Mouse (Mus musculus) heart, postnatal 4 days (tissue): ENCODE measurements at regions not wholly inside any gene's neighbourhood (a gene's known extent, or its start where the extent isn't known, plus 50 kb on each side); places are given as distances from the start of the nearest gene placed in this dataset.

ENCODE experiments used
- DNase-seq: peaks from one replicate; pipeline ENCODE4 v3.0.0; 2021

GRCm38 (mm10) chr9:30299844-30300243 is 127.1 kb upstream of the Snx19 start:
- DNase-seq, result peak; percentile 58

DNA sequence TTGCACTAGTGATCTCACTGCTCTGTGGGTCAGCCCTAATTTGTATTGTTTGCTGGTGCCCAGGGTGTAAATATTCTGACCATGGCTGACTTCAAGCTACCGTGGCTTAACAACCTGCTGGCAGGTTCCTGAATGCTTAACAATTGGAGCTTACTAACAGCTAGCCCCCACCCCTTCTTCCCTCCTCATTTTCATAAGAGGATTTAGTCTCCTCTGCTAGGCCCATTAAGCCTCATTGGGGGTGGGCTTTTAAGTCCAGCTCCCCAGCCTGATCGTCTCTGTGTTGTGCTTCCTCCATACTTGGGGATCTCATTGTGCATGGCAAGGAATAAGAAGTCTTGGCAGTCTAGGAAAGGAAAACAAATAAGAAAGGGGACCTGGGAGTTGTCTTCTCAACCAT is 118.6 kb upstream of the Snx19 start:
- no peak for DNase-seq

DNA sequence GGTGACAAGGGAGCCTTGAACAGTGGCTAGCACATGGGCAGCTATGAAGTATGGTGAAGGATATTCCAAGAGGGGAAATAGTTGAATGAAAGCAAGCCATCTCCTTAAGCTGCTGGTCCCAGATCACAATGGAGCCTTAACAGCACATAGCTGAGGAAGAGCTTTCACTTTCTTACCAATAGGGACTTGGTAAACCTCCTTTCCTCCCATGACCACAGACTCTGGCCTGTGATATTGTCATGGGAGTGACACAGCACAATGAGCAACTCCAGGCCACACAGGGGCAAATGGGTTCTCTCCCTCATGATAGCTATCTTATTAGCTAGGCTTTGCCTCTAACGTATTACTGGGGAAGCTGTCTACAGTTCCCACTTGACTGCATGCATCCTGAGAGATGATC is 113.5 kb upstream of the Snx19 start:
- DNase-seq, result no peak

DNA sequence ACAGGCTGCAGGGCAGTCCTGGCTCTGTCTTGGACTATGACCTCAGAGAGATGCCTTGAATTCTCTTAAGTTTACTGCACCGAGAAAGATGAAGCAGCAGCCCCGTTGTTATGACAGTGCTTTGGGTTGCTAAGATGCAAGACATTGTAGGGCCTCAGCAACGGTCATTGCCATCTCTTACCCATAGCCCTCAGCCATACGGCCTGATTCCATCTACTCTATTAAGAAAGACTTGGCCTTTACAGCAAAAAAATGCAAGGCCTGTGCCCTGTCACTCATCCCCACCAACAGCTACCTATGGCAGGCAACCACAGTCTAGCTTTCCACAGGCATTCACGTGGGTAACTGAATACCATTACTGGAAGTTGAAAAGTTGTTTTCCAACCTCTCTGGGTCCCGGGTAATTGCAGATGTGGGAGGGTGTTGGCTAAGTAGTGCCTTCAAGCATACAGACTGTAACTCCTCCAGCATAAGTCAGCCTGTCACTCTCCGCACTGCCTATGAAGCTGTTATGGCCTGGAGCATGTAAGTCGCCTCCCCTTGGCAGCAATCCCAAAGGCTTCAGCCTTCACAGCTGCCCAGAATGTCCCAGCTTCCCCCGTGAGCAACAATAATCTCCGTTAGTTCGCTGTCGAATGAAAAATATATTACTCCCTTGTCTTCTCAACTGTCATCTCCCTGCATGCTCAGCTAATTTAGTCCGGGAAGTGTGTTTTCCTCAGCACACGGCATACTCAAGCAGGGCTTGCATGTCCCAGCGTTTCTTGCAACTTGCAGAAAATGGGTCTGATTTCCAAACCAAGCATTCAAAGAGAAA is 112.3 kb upstream of the Snx19 start:
- peak; percentile 70 for DNase-seq

DNA sequence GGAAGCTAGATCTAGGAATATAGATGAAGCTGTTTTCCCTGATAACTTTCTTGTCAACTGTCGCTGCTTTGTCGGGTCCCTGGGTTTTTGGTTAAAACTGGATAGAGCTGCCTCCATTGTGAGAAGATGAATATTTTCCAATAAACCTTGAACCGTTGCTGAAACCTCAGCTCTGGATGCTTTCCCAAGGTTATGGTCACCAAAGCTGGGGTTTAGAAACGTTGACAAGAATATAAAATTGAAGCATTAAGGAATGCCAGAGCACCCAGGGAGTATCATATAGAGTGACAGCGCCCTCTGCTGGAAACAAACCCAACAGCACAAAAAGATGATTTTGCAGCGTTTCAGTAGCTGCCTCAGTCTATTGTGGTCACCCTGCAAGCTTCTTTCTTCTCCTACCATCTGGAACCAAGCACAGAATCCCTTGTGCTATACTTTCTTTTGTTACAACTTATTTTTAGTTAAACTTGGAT is 111.7 kb upstream of the Snx19 start:
- DNase-seq, result peak; percentile 65

- DNase-seq, result no peak
These were observed 82.0 kb upstream of the Snx19 start for GRCm38 (mm10) chr9:30344866-30345265.

DNA sequence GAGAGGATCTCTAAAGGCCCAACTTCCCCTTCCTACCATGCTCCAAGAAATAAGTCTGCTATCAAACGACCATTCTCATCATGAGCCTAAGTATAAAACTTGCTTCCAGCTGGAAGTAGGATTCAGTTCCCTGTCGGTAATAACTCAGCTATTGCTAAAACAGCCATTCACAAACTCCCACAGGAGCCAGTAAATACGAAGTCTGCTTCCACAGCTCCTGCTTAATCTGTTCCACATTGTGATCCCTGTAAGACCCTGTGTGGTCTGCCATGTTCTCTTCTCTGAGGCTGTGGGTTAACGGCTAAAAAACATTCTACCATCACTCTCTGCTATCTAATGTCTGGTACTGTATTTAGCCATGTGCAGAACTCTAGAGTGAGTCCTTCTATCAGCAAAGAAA is 72.9 kb upstream of the Snx19 start:
- no peak for DNase-seq

GRCm38 (mm10) chr9:30355642-30356041 is 71.3 kb upstream of the Snx19 start:
- no peak for DNase-seq

DNA sequence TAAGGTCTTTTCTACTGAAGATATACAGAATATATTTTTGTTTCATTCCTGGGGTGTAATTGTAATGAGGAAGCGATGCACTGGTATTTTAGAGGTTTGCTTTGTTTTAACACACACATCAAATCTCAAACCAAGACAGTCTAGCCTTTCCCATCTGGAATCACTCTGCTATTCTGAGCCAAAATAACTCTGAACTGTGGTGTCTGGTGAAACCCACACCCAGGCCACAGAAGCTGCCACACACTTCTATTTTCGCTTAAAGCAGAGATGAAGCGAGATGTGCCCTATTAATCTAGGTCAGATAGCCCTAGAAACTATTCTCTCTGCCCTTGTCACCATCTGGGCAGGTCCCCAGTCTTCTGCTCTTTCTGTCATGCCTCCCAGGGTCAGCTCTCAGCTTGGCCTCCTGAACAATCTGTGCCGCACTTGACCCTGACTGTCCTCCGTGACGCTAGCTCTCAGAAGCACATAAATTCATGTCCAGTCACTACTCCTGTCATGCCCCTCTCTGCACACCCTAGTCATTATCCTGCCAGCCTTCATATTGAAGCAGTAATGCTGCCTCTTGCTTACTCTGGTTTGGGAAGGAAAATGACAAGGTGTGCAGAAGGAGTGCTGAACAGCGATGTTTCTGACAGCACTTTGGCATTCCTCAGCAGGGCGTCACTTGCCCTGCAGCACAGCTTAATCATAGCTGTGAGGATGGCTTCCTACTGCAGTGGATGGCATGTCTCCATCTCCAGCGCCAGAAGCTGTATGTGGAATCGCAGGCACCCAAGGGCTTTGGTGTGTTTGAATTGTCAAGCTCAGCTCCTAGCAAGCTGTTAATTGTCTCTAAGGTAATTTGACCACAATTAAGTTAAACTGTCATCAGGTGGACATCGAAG is 57.1 kb upstream of the Snx19 start:
- DNase-seq, result no peak

- DNase-seq, result no peak
These were observed 56.1 kb upstream of the Snx19 start for GRCm38 (mm10) chr9:30370789-30371188.

DNA sequence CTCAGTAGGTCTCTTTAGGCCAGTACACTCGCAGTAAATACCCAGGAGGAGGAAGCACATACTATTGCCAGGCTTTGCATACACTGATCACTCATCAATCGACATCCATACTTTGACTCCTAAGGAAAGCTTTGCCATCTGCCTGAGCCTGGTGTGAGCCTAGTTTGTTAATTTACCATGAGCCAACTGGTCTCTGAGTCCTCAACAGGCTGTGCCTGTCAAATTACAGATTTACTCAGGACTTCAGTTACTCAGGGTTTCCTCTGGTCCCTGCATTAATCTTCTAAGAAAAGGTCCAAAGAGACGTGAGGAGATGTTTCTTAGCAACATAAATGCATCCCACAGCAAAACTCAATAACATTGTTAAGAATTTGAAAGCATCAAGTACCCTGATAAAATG is 50.0 kb upstream of the Snx19 start:
- DNase-seq, result no peak
